Mouse (Mus musculus): ENCODE data around the gene Mdm2. TPM values are rescaled to one million over a fixed set of nuclear protein-coding genes. Genes with fewer than 3 reads are reported as not detected.

The Mdm2 gene
- polyA plus RNA-seq (2012; rRNA removed): 20.0 and 38.6 TPM in 2 replicates

DNA sequence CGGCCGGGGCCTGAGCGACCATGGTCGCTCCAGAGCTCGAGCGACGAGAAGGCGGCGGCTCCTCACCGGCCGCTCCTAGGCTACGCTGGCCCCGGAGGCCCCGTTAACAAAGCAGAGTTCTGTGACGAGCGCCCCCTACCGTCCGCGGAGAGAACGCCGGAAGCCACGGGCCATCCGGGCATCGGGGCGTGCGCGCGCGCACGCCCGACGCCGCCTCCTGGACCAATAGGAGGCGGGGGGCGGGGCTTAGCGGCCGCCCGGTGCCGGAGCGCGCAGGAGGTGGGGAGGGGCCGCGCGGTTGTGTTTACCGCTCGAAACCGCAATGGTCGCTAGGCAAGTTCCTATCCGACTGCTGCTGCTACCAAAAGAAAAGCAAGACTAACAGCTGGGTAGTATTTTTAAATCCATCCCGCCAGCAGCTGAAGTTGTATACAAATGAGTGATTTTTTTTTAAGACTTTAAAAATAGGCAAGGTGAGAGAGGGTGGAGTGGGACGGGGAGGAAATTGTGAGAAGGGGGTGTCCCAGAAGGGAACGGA is at the start of gene Mdm2:
Gene Mdm2, minus strand, starts transcription at position 155 of the 538 bp plus-strand sequence.

DNA sequence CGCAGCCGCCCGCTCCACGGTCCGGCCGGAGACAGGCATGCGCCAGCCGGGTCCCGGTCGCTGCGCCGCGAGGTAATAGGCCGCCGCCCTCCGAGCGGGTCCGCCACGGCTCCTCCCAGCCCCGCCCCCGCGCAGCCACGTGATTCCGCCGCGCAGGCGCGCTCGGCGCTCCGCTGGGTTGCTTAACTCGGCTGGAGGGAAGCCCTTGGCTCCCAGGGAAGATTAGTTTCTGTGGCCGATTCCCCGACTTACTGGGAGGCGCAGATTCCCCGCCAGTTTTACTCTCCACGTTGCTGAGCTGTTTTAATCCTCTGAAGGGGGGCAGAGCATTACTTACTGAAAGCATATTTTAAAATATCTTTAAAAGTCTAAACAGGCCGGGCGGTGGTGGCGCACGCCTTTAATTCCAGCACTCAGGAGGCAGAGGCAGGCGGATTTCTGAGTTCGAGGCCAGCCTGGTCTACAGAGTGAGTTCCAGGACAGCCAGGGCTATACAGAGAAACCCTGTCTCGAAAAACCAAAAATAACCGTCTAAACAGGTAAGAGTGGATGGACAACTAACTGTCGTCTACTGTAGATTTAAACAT is 35.8 kb upstream of the Mdm2 start, which contains the start of gene Slc35e3:
Gene Slc35e3, minus strand, starts transcription at position 69 of the 587 bp plus-strand sequence.

Other genes starting within 250 kb of the Mdm2 start
- gene Cpm, start 81.3 kb downstream of the Mdm2 start, polyA plus RNA-seq (2012; rRNA removed): 7.2 TPM in 2 replicates
- gene Slc35e3, start 35.6 kb upstream of the Mdm2 start, polyA plus RNA-seq (2012; rRNA removed): 8.1 and 9.8 TPM in 2 replicates
- 0.56 and 0.71 TPM in 2 replicates for gene Nup107, start 81.9 kb upstream of the Mdm2 start, polyA plus RNA-seq (2012; rRNA removed)
- gene Rap1b, start 135.3 kb upstream of the Mdm2 start, polyA plus RNA-seq (2012; rRNA removed): 3.4 and 3.7 TPM in 2 replicates

All from stomach, adult 2 months (tissue).